Mouse (Mus musculus): Measurements from ENCODE around the gene Tmem40.

The Tmem40 gene

GRCm38 (mm10) chr6:115701302-115701701 is 60.9 kb downstream of the Tmem40 start:
- no peak for DNase-seq (ENCODE audit: low spot score)

- no peak for DNase-seq (ENCODE audit: low spot score)
Measured at GRCm38 (mm10) chr6:115700778-115701177, 61.4 kb downstream of the Tmem40 start.

DNA sequence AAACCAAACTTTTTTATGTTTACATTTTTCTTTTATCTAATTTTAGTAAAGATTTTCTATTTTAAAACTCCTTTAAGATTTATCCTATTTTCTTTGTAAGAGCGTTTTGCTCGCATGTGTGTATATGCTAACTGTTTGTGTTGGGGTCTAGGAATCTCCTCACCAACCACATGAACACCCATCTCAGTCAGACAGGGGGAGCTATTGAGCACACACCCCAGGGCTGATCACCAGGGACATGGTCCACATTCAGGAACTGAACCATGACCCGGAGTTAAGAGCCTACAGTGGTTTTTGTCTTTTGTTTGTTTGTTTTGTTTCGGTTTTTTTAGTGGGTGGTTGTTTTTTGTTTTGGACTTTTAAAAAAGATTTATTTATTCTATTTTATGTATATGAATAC is 63.5 kb downstream of the Tmem40 start:
- DNase-seq (ENCODE audit: low spot score), result no peak

GRCm38 (mm10) chr6:115697739-115698558 is 64.3 kb downstream of the Tmem40 start:
- no peak for DNase-seq (ENCODE audit: low spot score)

GRCm38 (mm10) chr6:115696707-115697215 is 65.4 kb downstream of the Tmem40 start:
- DNase-seq (ENCODE audit: low spot score), result no peak

- DNase-seq (ENCODE audit: low spot score), result no peak
Measured at GRCm38 (mm10) chr6:115695124-115695523, 67.1 kb downstream of the Tmem40 start.

DNA sequence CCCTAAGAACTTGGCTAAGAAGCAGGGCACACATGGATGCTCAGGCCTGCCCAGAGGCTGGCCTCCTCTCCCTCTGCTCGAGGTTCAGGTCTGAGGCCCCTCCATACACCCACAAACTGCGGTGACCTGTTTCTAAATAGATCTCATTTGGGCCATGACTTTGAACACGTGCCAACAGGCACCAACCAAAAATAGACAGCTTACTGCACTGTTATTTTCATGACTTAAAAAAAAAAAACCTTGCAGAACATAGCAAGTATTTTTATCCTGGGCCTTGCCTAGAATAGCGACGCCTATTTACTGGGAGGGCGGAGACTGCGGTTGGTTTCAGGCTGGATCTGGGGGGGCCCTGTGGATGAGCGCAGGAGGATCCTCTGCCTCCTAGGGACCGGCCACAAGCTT is 67.8 kb downstream of the Tmem40 start:
- DNase-seq (ENCODE audit: low spot score), result no peak

GRCm38 (mm10) chr6:115692963-115693730 is 69.1 kb downstream of the Tmem40 start:
- DNase-seq (ENCODE audit: low spot score), result no peak

DNA sequence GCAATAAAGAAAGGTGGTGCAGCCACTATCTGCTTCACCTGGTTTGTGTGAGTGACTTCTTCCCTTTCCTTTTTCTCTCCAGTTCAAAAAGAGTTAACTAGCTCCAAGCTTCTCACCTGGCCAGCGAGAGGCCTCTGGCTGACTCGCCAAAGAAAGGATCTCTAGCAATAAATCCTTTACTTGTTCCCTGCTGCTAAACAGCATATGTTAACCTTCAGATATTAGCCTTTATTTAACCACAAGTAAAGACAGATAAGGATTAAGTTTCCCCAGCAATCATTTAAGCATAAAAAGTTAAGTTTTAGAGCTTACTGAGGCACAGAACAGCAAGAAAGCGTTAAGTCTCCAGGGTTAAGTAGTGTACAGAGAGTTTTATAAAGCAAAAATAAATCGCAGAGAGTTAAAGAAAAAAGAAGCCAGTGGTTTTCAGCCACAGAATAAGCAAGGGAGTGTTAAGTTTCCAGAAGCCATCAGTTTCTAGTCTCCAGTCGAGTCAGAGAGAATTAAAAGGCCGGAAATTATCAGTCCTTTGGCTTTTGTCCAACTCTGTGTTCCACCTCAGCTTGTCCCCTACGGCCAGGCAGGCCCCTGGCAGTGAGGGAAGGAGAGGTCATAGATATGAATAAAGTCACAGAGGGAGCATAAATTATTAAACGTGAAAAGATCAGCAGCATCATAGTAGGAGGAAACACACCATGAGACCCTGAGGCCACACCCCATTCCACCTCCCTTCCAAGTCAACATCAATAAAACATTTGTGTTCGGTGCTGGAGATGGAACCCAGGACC is 69.9 kb downstream of the Tmem40 start:
- no peak for DNase-seq (ENCODE audit: low spot score)

DNA sequence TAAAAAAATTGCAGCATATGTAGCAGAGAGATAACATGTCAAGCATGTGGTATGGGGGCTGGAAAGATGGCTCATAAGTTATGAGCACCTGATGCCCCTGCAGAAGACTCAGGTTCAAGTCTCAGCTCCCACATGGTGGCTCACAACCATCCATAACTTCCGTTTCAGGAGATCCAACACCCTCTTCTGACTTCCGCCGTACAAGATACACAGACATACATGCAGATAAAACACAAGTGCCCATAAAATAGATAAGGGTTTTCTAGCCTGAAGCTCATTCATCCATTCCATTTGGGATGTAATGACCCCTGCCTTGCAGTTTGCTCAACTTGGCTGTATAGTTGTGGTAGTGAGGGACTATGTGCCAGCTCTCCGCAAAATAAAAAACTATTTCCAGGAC is 72.1 kb downstream of the Tmem40 start:
- DNase-seq (ENCODE audit: low spot score), result no peak

- DNase-seq (ENCODE audit: low spot score), result no peak
Measured at GRCm38 (mm10) chr6:115688589-115688988, 73.6 kb downstream of the Tmem40 start.

- no peak for DNase-seq (ENCODE audit: low spot score)
Measured at GRCm38 (mm10) chr6:115687753-115688152, 74.5 kb downstream of the Tmem40 start.

- DNase-seq (ENCODE audit: low spot score), result no peak
Measured at GRCm38 (mm10) chr6:115684851-115685646, 77.2 kb downstream of the Tmem40 start.

DNA sequence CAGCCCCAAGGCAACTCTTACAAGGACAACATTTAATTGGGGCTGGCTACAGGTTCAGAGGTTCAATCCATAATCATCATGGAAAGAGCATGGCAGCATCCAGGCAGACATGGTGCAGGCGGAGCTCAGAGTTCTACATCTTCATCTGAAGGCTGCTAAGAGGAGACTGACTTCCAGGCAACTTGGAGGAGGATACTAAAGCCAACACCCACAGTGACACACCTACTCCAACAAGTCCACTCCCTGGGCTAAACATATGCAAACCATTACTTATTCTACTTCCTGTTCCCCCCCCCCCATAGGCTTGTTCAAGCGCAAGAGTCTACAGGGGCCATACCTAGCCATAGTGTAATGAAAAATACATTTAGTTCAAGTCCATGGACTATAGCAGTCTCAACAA is 77.9 kb downstream of the Tmem40 start:
- DNase-seq (ENCODE audit: low spot score), result no peak

- DNase-seq (ENCODE audit: low spot score), result no peak
Measured at GRCm38 (mm10) chr6:115681066-115681465, 81.1 kb downstream of the Tmem40 start.

Measured in urinary bladder, postnatal 25 days (tissue).